Mouse (Mus musculus) embryonic facial prominence, embryonic 15.5 days (tissue): ENCODE results near the gene Dpf1. TPM values are rescaled to one million over a fixed set of nuclear protein-coding genes. Genes with fewer than 3 reads are reported as not detected.

Source experiments
- ATAC-seq: fragments of 200-750 bp; cut with Nextera tagmentation; 2 replicates; pipeline ENCODE4 v1.8.0; 2017; ENCODE audit warnings: low read depth, moderate TSS enrichment; ENCODE audit not compliant: insufficient number of reproducible peaks, low FRiP score, low TSS enrichment
- H3K27ac ChIP-seq: fragments of 300-500 bp; sonication (generic); replicated peaks from 2 replicates; pipeline ENCODE4 v1.5.1; 2015; ENCODE audit warnings: mild to moderate bottlenecking, inconsistent platforms
- H3K27me3 ChIP-seq: fragments of 300-500 bp; sonication (generic); 2 replicates; pipeline ENCODE4 v1.6.1; 2015; ENCODE audit warnings: inconsistent platforms
- H3K36me3 ChIP-seq: fragments of 300-500 bp; sonication (generic); 2 replicates; pipeline ENCODE4 v1.6.1; 2015; ENCODE audit warnings: mild to moderate bottlenecking, inconsistent platforms
- H3K4me1 ChIP-seq: fragments of 300-500 bp; sonication (generic); 2 replicates; pipeline ENCODE4 v1.6.1; 2015; ENCODE audit warnings: inconsistent platforms
- H3K4me2 ChIP-seq: fragments of 300-500 bp; sonication (generic); replicated peaks from 2 replicates; pipeline ENCODE4 v1.6.1; 2015; ENCODE audit warnings: mild to moderate bottlenecking, inconsistent platforms
- H3K4me3 ChIP-seq: fragments of 300-500 bp; sonication (generic); replicated peaks from 2 replicates; pipeline ENCODE4 v1.5.1; 2015; ENCODE audit warnings: mild to moderate bottlenecking, inconsistent platforms
- H3K9ac ChIP-seq: fragments of 300-500 bp; sonication (generic); 2 replicates; pipeline ENCODE4 v1.6.1; 2015; ENCODE audit warnings: inconsistent platforms
- H3K9me3 ChIP-seq: fragments of 300-500 bp; sonication (generic); replicated peaks from 2 replicates; pipeline ENCODE4 v1.6.1; 2016; ENCODE audit warnings: inconsistent platforms
- WGBS: fragments of 180-500 bp; shearing (Covaris S2); methylation state at CpG from one replicate; pipeline ENCODE4 v1.1.7; 2015; 5-methylcytosine and 5-hydroxymethylcytosine counted together
- polyA plus RNA-seq: library from polyadenylated mRNA; unstranded; fragments of >200 nt; fragmentation: Nextera tagmentation; extraction: Ambion mirVana; gene quantifications from 2 replicates; pipeline ENCODE4 v1.2.1, GENCODE M21; 2015

Dpf1 gene
- polyA plus RNA-seq, 1 experiment from 2014 or later = 20.4 TPM

GRCm38 (mm10) chr7:29335276-29335675 lies 31.5 kb downstream of the Dpf1 start:
- no peak for ATAC-seq
- Histone ChIP-seq H3K4me2 (no peak overlapping the region), H3K4me1 (no peaks in the 10 kb centered on the region), H3K27ac (no peak overlapping the region), H3K27me3 (no peaks in the 10 kb centered on the region), H3K36me3 (peaks cover 44% of the 10 kb centered on the region), H3K9me3 (no peaks in the 10 kb centered on the region), H3K9ac (no peak overlapping the region), H3K4me3 (no peak overlapping the region)

GRCm38 (mm10) chr7:29335841-29336671 lies 32.3 kb downstream of the Dpf1 start:
- H3K4me1 ChIP-seq = no peaks in the 10 kb centered on the region
- no peaks in the 10 kb centered on the region for H3K9me3 ChIP-seq
- peaks cover 41% of the 10 kb centered on the region for H3K36me3 ChIP-seq
- H3K9ac ChIP-seq = no peak overlapping the region
- H3K4me3 ChIP-seq = no peak overlapping the region
- no peaks in the 10 kb centered on the region for H3K27me3 ChIP-seq
- H3K4me2 ChIP-seq = no peak overlapping the region
- no peak overlapping the region for H3K27ac ChIP-seq
- no peak for ATAC-seq
- 60% methylated on average over 6 of the region's 6 CpGs for WGBS

- Histone ChIP-seq H3K27ac (no peak overlapping the region), H3K4me1 (peaks cover 5% of the 10 kb centered on the region; the same call in 1 of the 2 replicates), H3K9ac (no peak overlapping the region), H3K9me3 (no peaks in the 10 kb centered on the region), H3K4me3 (no peak overlapping the region), H3K36me3 (peaks cover 33% of the 10 kb centered on the region), H3K4me2 (no peak overlapping the region), H3K27me3 (no peaks in the 10 kb centered on the region)
- ATAC-seq = no peak
- WGBS = 74% methylated on average over 9 of the region's 9 CpGs
These were observed 33.1 kb downstream of the Dpf1 start for GRCm38 (mm10) chr7:29336795-29337319.

- 82% methylated on average over 2 of the region's 2 CpGs for WGBS
- H3K4me1 ChIP-seq = peaks cover 13% of the 10 kb centered on the region
- no peak overlapping the region for H3K4me2 ChIP-seq
- H3K27me3 ChIP-seq = no peaks in the 10 kb centered on the region
- no peak for ATAC-seq
- H3K27ac ChIP-seq = no peak overlapping the region
- H3K9me3 ChIP-seq = no peaks in the 10 kb centered on the region
- H3K9ac ChIP-seq = no peak overlapping the region
- H3K36me3 ChIP-seq = peaks cover 25% of the 10 kb centered on the region; the same call in 1 of the 2 replicates
- H3K4me3 ChIP-seq = no peak overlapping the region
These were observed 34.0 kb downstream of the Dpf1 start for GRCm38 (mm10) chr7:29337766-29338165.

- Histone ChIP-seq H3K4me1 (peaks cover 14% of the 10 kb centered on the region), H3K4me2 (no peak overlapping the region), H3K9me3 (no peaks in the 10 kb centered on the region), H3K9ac (no peak overlapping the region), H3K36me3 (peaks cover 18% of the 10 kb centered on the region; the same call in 1 of the 2 replicates), H3K4me3 (no peak overlapping the region), H3K27me3 (no peaks in the 10 kb centered on the region), H3K27ac (no peak overlapping the region)
- WGBS = 92% methylated on average over 9 of the region's 9 CpGs
- ATAC-seq = no peak
These were observed 34.7 kb downstream of the Dpf1 start for GRCm38 (mm10) chr7:29338351-29338919.

- Histone ChIP-seq H3K4me1 (peaks cover 14% of the 10 kb centered on the region), H3K9ac (no peak overlapping the region), H3K4me3 (no peak overlapping the region), H3K27me3 (no peaks in the 10 kb centered on the region), H3K9me3 (no peaks in the 10 kb centered on the region), H3K36me3 (peaks cover 20% of the 10 kb centered on the region; the same call in 1 of the 2 replicates), H3K27ac (no peak overlapping the region), H3K4me2 (no peak overlapping the region)
- ATAC-seq = no peak
- WGBS = 70% methylated on average over 14 of the region's 14 CpGs
These were observed 35.4 kb downstream of the Dpf1 start for GRCm38 (mm10) chr7:29338984-29339679.

- peaks cover 14% of the 10 kb centered on the region for H3K4me1 ChIP-seq
- peaks cover 13% of the 10 kb centered on the region; the same call in 1 of the 2 replicates for H3K36me3 ChIP-seq
- no peak overlapping the region for H3K9ac ChIP-seq
- no peaks in the 10 kb centered on the region for H3K27me3 ChIP-seq
- no peak for ATAC-seq
- no peak overlapping the region for H3K4me2 ChIP-seq
- H3K27ac ChIP-seq = no peak overlapping the region
- no peaks in the 10 kb centered on the region for H3K9me3 ChIP-seq
- H3K4me3 ChIP-seq = no peak overlapping the region
- 76% methylated on average over 9 of the region's 9 CpGs for WGBS
These were observed 36.5 kb downstream of the Dpf1 start for GRCm38 (mm10) chr7:29340247-29340646.

- ATAC-seq = no peak
- Histone ChIP-seq H3K9me3 (no peaks in the 10 kb centered on the region), H3K9ac (no peak overlapping the region), H3K4me3 (no peak overlapping the region), H3K36me3 (peaks cover 18% of the 10 kb centered on the region; the same call in 1 of the 2 replicates), H3K4me1 (peaks cover 14% of the 10 kb centered on the region), H3K27me3 (no peaks in the 10 kb centered on the region), H3K27ac (no peak overlapping the region), H3K4me2 (no peak overlapping the region)
- WGBS = 90% methylated on average over 8 of the region's 8 CpGs
These were observed 37.1 kb downstream of the Dpf1 start for GRCm38 (mm10) chr7:29340838-29341237.

GRCm38 (mm10) chr7:29341722-29342121 lies 38.0 kb downstream of the Dpf1 start:
- Histone ChIP-seq H3K27me3 (no peaks in the 10 kb centered on the region), H3K4me2 (no peak overlapping the region), H3K4me1 (peaks cover 14% of the 10 kb centered on the region), H3K36me3 (peaks cover 20% of the 10 kb centered on the region; the same call in 1 of the 2 replicates), H3K4me3 (no peak overlapping the region), H3K27ac (peak overlapping the region; percentile 65), H3K9me3 (no peaks in the 10 kb centered on the region), H3K9ac (no peak overlapping the region)
- ATAC-seq = no peak
- WGBS = 40% methylated on average over 12 of the region's 12 CpGs

GRCm38 (mm10) chr7:29342489-29343092 lies 38.8 kb downstream of the Dpf1 start:
- 41% methylated on average over 8 of the region's 8 CpGs for WGBS

GRCm38 (mm10) chr7:29343746-29344145 lies 40.0 kb downstream of the Dpf1 start:
- 91% methylated on average over 7 of the region's 7 CpGs for WGBS
- Histone ChIP-seq H3K4me2 (no peak overlapping the region), H3K4me3 (no peak overlapping the region), H3K36me3 (peaks cover 30% of the 10 kb centered on the region; the same call in 1 of the 2 replicates), H3K27ac (no peak overlapping the region), H3K9ac (no peak overlapping the region), H3K9me3 (no peaks in the 10 kb centered on the region), H3K4me1 (peaks cover 14% of the 10 kb centered on the region), H3K27me3 (no peaks in the 10 kb centered on the region)
- ATAC-seq = no peak

More at GRCm38 (mm10) chr7:29342489-29343092, 38.8 kb downstream of the Dpf1 start:
- Histone ChIP-seq H3K4me1 (peaks cover 14% of the 10 kb centered on the region), H3K27me3 (no peaks in the 10 kb centered on the region), H3K9me3 (no peaks in the 10 kb centered on the region), H3K36me3 (peaks cover 26% of the 10 kb centered on the region; the same call in 1 of the 2 replicates), H3K9ac (no peak overlapping the region), H3K4me3 (no peak overlapping the region), H3K4me2 (no peak overlapping the region), H3K27ac (peak overlapping the region; percentile 65)
- ATAC-seq = no peak
